Mouse (Mus musculus): ENCODE measurements around the gene Myod1.

Gene Myod1

GRCm38 (mm10) chr7:46417467-46417866 lies 41.2 kb downstream of the Myod1 start:
- no peak for DNase-seq

DNA sequence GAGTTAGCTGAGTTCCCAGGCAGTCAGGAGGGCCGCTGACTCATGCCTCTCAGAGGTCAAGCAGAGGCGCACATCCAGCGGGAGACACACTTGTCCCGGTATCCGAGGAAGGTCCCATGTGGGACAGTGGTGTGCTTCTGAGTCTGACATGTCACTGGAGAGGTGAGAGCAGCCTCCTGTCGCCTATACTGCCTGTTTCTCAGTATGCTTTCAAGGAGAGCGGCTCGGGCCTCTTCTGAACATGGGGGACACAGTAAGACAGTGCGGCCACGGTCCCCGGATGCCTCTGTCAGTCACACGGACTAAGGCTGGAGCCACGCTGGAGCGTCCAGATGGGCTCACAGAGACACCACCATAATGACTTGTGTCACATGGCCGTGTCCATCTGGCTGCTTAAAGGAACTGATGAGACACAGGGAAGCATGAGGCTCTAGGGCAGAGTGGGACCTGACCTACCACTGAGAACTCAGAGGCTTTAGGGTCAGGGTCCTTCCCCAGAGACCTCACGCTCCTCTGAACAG lies 41.9 kb downstream of the Myod1 start:
- DNase-seq: no peak

- DNase-seq: no peak
These were observed 45.3 kb downstream of the Myod1 start for GRCm38 (mm10) chr7:46421535-46421934.

GRCm38 (mm10) chr7:46422052-46422763 lies 45.9 kb downstream of the Myod1 start:
- DNase-seq: no peak

- peak; percentile 18 to 76 for DNase-seq
These were observed 46.6 kb downstream of the Myod1 start for GRCm38 (mm10) chr7:46422764-46423412.

- no peak for DNase-seq
These were observed 47.7 kb downstream of the Myod1 start for GRCm38 (mm10) chr7:46423951-46424350.

DNA sequence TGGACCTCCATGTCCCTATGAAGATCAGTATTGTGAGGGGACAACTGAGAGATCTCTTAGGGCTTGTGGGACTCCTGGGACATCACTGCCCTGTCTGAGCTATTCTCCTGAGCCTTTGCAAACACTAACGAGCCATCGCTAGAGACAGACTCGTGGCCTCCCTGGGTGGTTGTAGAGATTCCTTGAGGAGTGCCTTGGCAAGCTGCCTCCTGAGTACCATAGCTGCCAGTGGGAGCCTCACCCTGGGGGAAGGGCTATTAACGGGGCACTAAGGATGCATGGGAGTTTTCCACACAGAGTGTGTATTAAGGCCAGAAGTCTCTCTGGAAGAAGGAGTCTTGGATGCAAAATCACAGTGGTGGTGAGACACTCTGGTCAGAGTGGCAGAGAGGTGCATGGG lies 48.7 kb downstream of the Myod1 start:
- no peak for DNase-seq
